Mouse (Mus musculus) layer of hippocampus, adult 6 months (tissue): Measurements from ENCODE around the gene Zfp975. TPM values are rescaled to one million over a fixed set of nuclear protein-coding genes. Genes with fewer than 3 reads are reported as not detected.

Experiments used
- long read RNA-seq, 2 experiments: library from polyadenylated mRNA; unstranded; transcript quantifications; one replicate each; pipeline ENCODE4 v2.0.0; 2019 to 2020
- polyA plus RNA-seq: library from polyadenylated mRNA; unstranded; fragments of <200 nt; fragmentation: Nextera tagmentation; gene quantifications from 2 replicates; pipeline ENCODE4 v1.2.3, GENCODE M21; 2021

The Zfp975 gene
- 2.5 and 2.7 TPM in 2 replicates for polyA plus RNA-seq
- long read RNA-seq, experiment 1, partial matches to known transcripts, result 0 of 5 reads
- long read RNA-seq, experiment 1, other reads (novel, unspliced or antisense), result 1 of 5 reads
- long read RNA-seq, experiment 2, transcript Zfp975-201 (4 exons, 3,148 nt), result major isoform, 39 of 57 reads
- long read RNA-seq, experiment 2, partial matches to known transcripts, result 0 of 57 reads
- long read RNA-seq, experiment 2, other reads (novel, unspliced or antisense), result 18 of 57 reads

GRCm38 (mm10) chr7:42692362-42693158 is at the start of gene Zfp975:
Gene Zfp975 (minus strand): TSS chr7:42692742.

GRCm38 (mm10) chr7:42726917-42727316 is 34.4 kb upstream of the Zfp975 start, which contains the start of gene Gm17067:
Gene Gm17067 (minus strand): TSS chr7:42727017.

GRCm38 (mm10) chr7:42642152-42643115 is 50.1 kb downstream of the Zfp975 start, which contains the start of gene Zfp976:
Gene Zfp976 (minus strand): TSS chr7:42642588.

Other genes with a start within 250 kb of the Zfp975 start
- not detected in 2 replicates for gene 4933421I07Rik, start 244.6 kb downstream of the Zfp975 start, polyA plus RNA-seq
- 5.4 and 6.3 TPM in 2 replicates for gene Zfp141, start 187.0 kb downstream of the Zfp975 start, polyA plus RNA-seq
- gene Gm21028, start 114.2 kb downstream of the Zfp975 start, polyA plus RNA-seq, result not detected in 2 replicates
- gene Zfp977, start 100.2 kb downstream of the Zfp975 start, polyA plus RNA-seq, result 0.63 and 0.94 TPM in 2 replicates
- gene Zfp976, start 50.2 kb downstream of the Zfp975 start, polyA plus RNA-seq, result 0.63 and 0.70 TPM in 2 replicates
- not detected in 2 replicates for gene Gm17067, start 34.3 kb upstream of the Zfp975 start, polyA plus RNA-seq
- gene Vmn2r62, start 100.8 kb upstream of the Zfp975 start, polyA plus RNA-seq, result not detected in 2 replicates
- not detected in 2 replicates for gene Gm2381, start 174.5 kb upstream of the Zfp975 start, polyA plus RNA-seq
- gene Vmn2r63, start 241.1 kb upstream of the Zfp975 start, polyA plus RNA-seq, result not detected in 2 replicates